Mouse (Mus musculus) C2C12 (cell line): ENCODE data around the gene Fbxo21.

Experiments used
- CEBPB ChIP-seq: IDR thresholded peaks from one replicate; pipeline ENCODE4 v1.6.1; 2011; ENCODE audit warnings: low read depth, mild to moderate bottlenecking, control low read depth, moderate library complexity
- CTCF ChIP-seq: IDR thresholded peaks from one replicate; pipeline ENCODE4 v1.5.1; 2011; ENCODE audit not compliant: control insufficient read depth, insufficient read depth, insufficient read length
- FOSL1 ChIP-seq: IDR thresholded peaks from one replicate; pipeline ENCODE4 v1.8.0; 2011; ENCODE audit warnings: mild to moderate bottlenecking, low read length; ENCODE audit not compliant: poor library complexity, insufficient read depth, severe bottlenecking
- MAX ChIP-seq: IDR thresholded peaks from one replicate; pipeline ENCODE4 v1.6.1; 2011; ENCODE audit warnings: mild to moderate bottlenecking, control low read depth
- MYOD1 ChIP-seq: IDR thresholded peaks from one replicate; pipeline ENCODE4 v1.6.1; 2011; ENCODE audit warnings: low read depth; ENCODE audit not compliant: control insufficient read depth, insufficient read length
- USF1 ChIP-seq: IDR thresholded peaks from one replicate; pipeline ENCODE4 v1.6.1; 2011; ENCODE audit warnings: low read depth, mild to moderate bottlenecking, control low read depth, moderate library complexity

GRCm38 (mm10) chr5:117980921-117981320 is 4.4 kb downstream of the Fbxo21 start:
- TF ChIP-seq CTCF = no peak
- no peak for TF ChIP-seq MYOD1
- no peak for TF ChIP-seq MAX
- no peak for TF ChIP-seq USF1
- TF ChIP-seq FOSL1 = no peak
- TF ChIP-seq CEBPB = no peak
